Mouse (Mus musculus): ENCODE measurements at regions not wholly inside any gene's neighbourhood (a gene's known extent, or its start where the extent isn't known, plus 50 kb on each side); places are given as distances from the start of the nearest gene placed in this dataset.

DNA sequence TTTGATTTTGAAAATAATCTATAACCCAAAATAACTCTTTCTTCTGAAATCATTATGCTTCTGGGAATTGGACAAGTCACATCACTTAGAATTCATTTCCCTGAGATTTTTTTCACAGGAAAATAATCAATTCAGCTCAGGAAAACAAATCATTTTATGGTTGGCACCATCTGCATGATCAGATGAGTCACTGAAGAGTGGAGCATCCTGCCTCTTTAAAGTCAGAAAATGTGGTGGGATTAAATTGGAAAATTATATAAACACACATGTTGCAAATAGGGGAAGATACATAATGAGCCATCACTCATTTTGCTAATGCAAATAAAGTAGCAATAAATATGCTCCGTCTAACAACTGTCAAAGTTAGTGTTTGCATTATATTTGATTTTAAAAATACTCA, 93.6 kb upstream of the Tmeff2 start:
- no peak for TF ChIP-seq ZKSCAN1 (IDR thresholded peaks at IDR 0.05; ENCODE audit: borderline replicate concordance, low read depth, low read length)
- TF ChIP-seq CTCF (conservative IDR thresholded peaks at IDR 0.05 in 1 of 2, IDR thresholded peaks at IDR 0.05 in 1 of 2; ENCODE audit: low read depth in 2 of 2, low read length in 2 of 2), result no peak
- TF ChIP-seq MAX (IDR thresholded peaks at IDR 0.05; ENCODE audit: low read length), result no peak

All from CH12.LX (cell line).